Mouse (Mus musculus): ENCODE data around the gene Dst.

GRCm38 (mm10) chr1:34236254-34236723, 328.3 kb downstream of the Dst start:
- no peak for TF ChIP-seq CTCF (IDR thresholded peaks at IDR 0.05; ENCODE audit: low read depth)
- TF ChIP-seq EP300 (IDR thresholded peaks at IDR 0.05; ENCODE audit: low read depth), result no peak

Data from liver, embryonic 14.5 days (tissue).